Mouse (Mus musculus) naive thymus-derived CD4-positive, alpha-beta T cell, adult 5 months (primary cell): ENCODE measurements around the gene Krt27. TPM values are rescaled to one million over a fixed set of nuclear protein-coding genes. Genes with fewer than 3 reads are reported as not detected.

Experiments used
- polyA plus RNA-seq: library from polyadenylated mRNA; unstranded; fragments of 100-300 nt; shearing (Covaris generic); gene quantifications from one replicate; pipeline ENCODE4 v1.2.1, GENCODE M21; 2017

Krt27 gene
- polyA plus RNA-seq: not detected

DNA sequence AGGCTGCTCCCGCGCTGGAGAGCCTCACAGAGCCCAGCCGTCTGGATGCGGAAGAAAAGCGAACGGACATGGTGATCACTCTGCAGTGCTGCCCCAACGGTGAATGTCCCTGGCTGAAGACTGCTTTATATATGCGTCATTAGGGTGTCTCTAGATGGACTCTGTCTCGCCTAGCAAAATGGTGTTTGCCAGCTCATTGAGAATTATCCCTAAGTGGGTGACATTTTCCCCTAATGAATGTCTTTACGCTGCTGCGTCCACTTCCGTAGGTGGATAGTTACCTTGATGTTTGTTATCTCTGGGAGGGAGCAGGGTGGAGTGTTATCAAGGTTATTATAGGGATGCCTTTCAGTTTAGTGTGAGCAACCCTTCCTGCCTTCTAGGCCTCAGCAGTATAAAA is at the start of gene Krt27:
Gene Krt27 (minus strand): TSS at position 101 of the 400 bp plus-strand sequence.

DNA sequence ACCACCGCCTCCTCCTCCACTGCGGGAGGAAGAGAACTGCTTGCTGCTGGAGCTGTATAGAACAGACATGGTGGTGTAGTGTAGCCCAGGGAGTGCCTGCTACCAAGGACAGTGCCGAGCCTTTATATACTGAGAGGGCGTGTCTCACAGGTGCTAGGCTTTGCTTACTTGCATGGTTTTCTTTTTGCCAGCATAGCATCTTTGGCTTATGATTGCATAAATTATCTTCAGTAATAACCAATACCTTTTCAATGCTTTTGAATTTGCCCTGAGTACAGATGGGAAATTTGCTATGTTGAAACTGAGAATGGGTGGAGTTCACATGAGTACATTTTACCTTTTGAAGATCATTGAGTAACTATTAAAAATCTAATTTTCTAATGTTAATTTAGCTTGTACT is 38.4 kb upstream of the Krt27 start, which contains the start of gene Krt10:
Gene Krt10 (minus strand): TSS at position 101 of the 400 bp plus-strand sequence.

DNA sequence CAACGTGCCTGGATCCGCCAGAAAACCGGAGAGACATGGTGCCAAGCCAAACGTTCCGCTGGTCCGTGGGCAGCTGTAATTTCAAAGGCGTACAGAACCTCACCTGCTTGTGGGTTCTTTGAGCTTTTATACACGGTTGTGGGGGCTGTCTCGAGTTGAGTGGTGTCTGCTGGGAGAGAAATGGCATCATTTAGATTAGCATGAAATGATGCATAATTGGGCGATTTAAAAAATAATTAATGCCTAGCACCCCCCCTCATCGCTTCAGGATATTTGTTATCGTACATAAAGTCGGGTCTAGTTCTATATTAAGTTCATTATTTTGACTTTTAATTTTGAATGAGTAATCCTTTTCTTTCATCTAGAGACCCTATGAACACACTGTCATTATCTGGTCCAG is 23.9 kb upstream of the Krt27 start, which contains the start of gene Krt28:
Gene Krt28 (minus strand): TSS at position 101 of the 400 bp plus-strand sequence.

DNA sequence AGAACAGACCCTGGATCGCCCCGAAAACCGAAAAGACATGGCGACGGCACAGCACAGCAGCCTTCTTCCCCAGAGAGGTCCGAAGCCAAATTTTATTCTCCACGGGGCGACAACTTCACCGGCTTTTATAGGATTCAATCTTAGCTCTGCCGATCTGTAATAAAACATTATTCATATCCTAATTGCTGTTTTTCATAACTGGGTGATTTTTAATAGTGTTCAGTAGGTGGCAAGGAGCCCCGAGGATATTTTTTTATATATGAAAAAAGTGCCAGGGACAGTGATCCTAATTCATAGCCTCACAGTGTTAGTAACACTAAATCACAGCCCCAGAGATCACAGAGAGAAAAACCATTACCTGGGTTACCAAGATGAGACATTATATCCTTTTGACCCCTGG is 13.0 kb downstream of the Krt27 start, which contains the start of gene Krt26:
Gene Krt26 (minus strand): TSS at position 101 of the 400 bp plus-strand sequence.

DNA sequence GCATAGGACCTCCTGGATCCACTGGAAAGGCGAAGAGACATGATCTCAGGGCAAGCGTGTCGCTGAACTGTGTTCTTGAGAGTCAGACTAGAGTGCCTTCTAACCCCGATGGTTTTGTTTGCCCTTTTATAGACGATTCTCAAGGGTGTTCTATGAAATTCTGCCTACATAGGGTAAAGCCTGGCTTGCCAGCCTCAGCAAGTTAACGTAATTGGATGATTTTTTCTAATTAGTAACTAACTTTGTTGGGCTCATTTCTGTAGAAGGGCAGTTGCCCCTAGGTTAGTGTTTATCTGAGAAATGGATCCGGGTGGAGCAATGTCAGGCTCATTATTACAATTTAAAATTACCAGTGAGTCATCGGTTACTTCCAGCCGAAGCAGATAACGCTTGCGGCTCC is 28.1 kb downstream of the Krt27 start, which contains the start of gene Krt25:
Gene Krt25 (minus strand): TSS at position 101 of the 400 bp plus-strand sequence.

Other genes with a start within 250 kb of the Krt27 start
- gene Ccr7, start 196.0 kb downstream of the Krt27 start, polyA plus RNA-seq: 3,115 TPM
- gene Smarce1, start 120.1 kb downstream of the Krt27 start, polyA plus RNA-seq: 229 TPM
- 0.58 TPM for gene Krt222, start 107.0 kb downstream of the Krt27 start, polyA plus RNA-seq
- not detected for gene Krt24, start 65.8 kb downstream of the Krt27 start, polyA plus RNA-seq
- gene Krt25, start 28.2 kb downstream of the Krt27 start, polyA plus RNA-seq: not detected
- not detected for gene Krt26, start 13.1 kb downstream of the Krt27 start, polyA plus RNA-seq
- gene Krt28, start 23.8 kb upstream of the Krt27 start, polyA plus RNA-seq: not detected
- 8.2 TPM for gene Krt10, start 38.3 kb upstream of the Krt27 start, polyA plus RNA-seq
- not detected for gene Krt12, start 71.2 kb upstream of the Krt27 start, polyA plus RNA-seq
- not detected for gene Krt20, start 87.0 kb upstream of the Krt27 start, polyA plus RNA-seq
- not detected for gene Krt23, start 142.0 kb upstream of the Krt27 start, polyA plus RNA-seq
- gene Krt39, start 170.2 kb upstream of the Krt27 start, polyA plus RNA-seq: not detected
- not detected for gene Krt40, start 192.1 kb upstream of the Krt27 start, polyA plus RNA-seq
- not detected for gene Krtap3-3, start 199.8 kb upstream of the Krt27 start, polyA plus RNA-seq
- not detected for gene Krtap3-2, start 205.7 kb upstream of the Krt27 start, polyA plus RNA-seq
- not detected for gene Gm11939, start 208.4 kb upstream of the Krt27 start, polyA plus RNA-seq
- gene Krtap3-1, start 215.5 kb upstream of the Krt27 start, polyA plus RNA-seq: not detected
- not detected for gene Krtap1-5, start 229.9 kb upstream of the Krt27 start, polyA plus RNA-seq
- gene Krtap1-4, start 232.6 kb upstream of the Krt27 start, polyA plus RNA-seq: not detected
- gene Krtap1-3, start 240.2 kb upstream of the Krt27 start, polyA plus RNA-seq: not detected
- gene Krtap9-3, start 247.0 kb upstream of the Krt27 start, polyA plus RNA-seq: not detected